Mouse (Mus musculus) heart, postnatal 14 days (tissue): ENCODE measurements around the gene Def8. TPM values are rescaled to one million over a fixed set of nuclear protein-coding genes. Genes with fewer than 3 reads are reported as not detected.
A peak's percentile ranks its signal among the peaks of the same experiment; 100 is the strongest.

ENCODE experiments used
- DNase-seq, 2 experiments: peaks; one replicate each; pipeline ENCODE4 v3.0.0; 2021 to 2022
- intact Hi-C: fragments of 180-260 bp; cut with DNase I; formaldehyde crosslinking; loops from one replicate; pipeline ENCODE4 v1.15.1; 2025
- total RNA-seq, 2 experiments: library from RNA; stranded (reverse); gene quantifications; 2 replicates each; pipeline ENCODE4 v1.2.3; 2021

Gene Def8
- total RNA-seq, 2 experiments from 2014 or later: 45.8 to 50.8 TPM

DNA sequence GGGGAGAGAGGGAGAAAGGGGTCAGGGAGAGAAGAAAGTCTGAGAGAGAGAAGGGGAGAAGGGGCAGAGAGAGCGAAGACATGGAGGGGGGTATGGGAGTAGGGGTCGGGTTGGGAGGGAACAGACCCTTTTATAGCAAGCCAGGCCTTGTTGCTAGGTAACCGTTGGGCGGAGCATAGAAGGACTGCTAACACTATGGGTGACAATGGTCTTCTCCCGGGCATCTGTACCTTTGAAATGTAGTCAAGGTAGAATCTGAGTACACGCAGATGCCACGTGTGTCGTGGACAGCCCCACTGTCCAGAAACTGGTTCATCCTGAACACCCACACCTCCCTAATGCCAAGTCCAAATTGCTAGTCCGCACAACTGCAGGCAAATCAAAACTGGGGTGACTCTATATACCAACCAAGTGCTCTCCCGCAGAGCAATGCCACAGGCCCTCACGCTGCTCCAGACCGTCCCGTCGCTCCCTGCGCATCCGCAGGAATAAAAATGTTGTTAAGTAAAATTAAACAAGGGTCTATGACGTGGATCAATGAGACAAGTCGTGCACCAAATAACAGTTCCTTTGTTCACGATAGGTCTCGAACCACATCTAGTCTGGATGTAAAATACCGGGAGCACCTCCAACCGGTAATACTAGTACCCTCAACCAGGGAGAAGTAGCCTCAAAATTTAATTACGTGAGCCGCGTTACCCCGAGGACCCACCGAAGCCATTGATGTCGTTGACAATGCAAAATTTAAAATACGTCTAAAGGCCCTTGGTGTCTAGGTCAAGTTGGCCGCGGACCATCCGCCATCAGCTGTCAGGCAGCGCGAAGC is 53.8 kb downstream of the Def8 start:
- DNase-seq: peak in 1 of 2 experiments; percentile 10
- intact Hi-C loops: no loop called here

DNA sequence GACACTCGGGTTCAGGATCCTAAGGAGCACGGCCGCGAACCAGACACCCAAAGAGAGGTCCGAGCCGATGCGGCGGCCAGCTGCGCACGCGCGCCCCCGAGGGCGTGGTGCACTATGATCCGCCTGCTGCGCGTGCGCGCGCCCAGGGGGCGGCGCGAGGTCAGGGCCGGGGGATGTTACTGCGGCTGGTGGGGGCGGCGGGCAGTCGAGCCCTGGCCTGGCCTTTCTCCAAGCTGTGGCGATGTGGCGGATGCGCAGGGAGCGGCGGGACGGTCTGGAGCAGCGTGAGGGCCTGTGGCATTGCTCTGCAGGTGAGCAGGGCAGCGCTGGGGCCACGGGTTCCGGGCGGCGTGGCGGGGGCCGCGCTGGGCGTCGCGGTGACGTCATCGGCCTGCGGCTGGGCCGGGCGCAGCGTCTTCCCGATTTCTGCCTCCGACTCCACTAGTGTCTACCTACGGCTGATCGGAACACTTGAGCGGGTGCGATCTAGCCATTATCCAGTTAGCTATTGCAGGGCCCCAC is 54.5 kb downstream of the Def8 start, which contains the start of gene Afg3l1:
TSS of gene Afg3l1 (plus strand) at position 167 of the 522 bp plus-strand sequence.
- intact Hi-C loops: no loop called here
- peak; percentile 95 to 97 for DNase-seq

GRCm38 (mm10) chr8:123478456-123479218 is 55.3 kb downstream of the Def8 start:
- intact Hi-C loops: no loop called here
- no peak for DNase-seq

DNA sequence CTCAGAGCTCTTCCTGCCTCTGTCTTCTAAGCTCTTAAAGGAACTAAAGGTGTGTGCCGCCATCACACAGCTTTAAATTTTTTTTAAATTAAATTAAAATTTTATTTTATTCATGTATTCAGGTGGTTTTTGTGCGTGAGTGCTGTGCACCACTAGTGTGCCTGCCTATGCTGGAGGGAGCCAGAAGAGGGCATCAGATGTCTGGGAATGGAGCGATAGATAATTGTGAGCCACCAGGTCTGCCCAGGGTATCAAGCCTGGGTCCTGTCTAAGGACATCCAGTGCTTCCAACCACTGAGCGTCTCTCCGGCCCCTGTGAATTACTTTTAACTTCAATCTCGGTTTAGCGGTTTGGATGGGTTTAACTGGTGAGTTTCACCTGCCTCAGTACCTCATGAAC is 59.3 kb downstream of the Def8 start:
- intact Hi-C loops: no loop called here
- no peak for DNase-seq

GRCm38 (mm10) chr8:123491280-123492075 is 68.2 kb downstream of the Def8 start:
- intact Hi-C loops: no loop called here
- DNase-seq: no peak

DNA sequence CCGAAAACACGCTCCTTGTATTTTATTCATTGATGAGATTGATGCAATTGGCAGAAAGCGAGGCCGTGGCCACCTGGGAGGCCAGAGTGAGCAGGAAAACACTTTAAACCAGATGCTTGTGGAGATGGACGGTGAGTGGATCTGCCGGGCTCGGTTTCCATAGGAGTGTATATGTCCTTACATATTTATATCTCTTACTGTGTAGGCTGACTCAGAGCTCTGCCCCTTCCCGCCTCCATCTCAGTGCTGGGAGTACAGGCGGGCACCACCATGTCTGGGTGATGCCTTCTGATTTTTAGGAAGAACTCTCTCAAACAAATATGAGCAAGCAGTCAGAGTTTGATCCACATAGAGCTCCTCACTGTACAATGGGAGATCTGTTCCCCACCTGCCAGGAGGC is 69.6 kb downstream of the Def8 start:
- intact Hi-C loops: no loop called here
- no peak for DNase-seq

DNA sequence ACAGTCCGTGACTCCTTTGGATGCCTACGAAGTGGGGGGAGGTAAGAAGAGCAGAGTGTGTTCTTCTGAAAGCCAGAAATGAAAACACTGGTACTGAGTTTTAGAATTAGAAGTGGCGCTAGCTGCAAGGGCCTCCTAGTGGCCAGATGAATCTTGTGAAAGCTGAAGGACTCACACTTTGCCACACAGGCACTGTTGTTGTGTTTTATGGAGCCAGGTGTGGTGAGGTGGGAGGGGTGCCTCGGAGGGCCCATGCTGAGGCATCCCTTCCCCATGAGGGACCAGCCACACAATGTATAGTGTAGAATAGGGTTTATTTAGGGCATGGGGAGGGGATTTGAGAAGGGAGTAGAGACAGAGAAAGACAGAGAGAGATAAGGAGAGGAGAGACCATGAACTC is 74.4 kb downstream of the Def8 start:
- intact Hi-C loops: no loop called here
- no peak for DNase-seq

GRCm38 (mm10) chr8:123498963-123499362 is 75.6 kb downstream of the Def8 start:
- no peak for DNase-seq
- intact Hi-C loops: no loop called here

GRCm38 (mm10) chr8:123499556-123499955 is 76.2 kb downstream of the Def8 start:
- no peak for DNase-seq
- intact Hi-C loops: no loop called here

GRCm38 (mm10) chr8:123502192-123502591 is 78.9 kb downstream of the Def8 start:
- intact Hi-C loops: no loop called here
- no peak for DNase-seq

GRCm38 (mm10) chr8:123503801-123504467 is 80.6 kb downstream of the Def8 start:
- intact Hi-C loops: no loop called here
- no peak for DNase-seq

GRCm38 (mm10) chr8:123504591-123505195 is 81.4 kb downstream of the Def8 start:
- intact Hi-C loops: no loop called here
- no peak for DNase-seq

DNA sequence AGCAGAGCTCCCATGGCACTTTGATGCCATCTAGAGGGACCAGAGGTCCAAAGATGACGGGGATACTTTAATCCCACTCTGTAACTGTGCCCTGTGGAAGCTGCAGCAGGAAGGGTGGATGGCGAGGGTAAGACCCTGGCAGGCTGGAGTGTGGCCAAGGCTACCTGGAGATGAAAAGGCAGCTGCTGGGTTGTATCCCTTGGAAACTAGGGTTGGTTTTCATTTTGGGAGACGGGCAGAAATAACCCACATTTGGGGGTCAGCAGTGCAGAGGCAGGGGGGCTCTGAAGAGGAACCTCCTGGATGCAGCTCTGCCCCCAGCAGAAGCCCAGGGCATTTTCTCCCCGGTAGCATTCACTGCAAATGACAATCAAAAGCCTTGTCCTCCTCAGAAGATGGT is 81.9 kb downstream of the Def8 start:
- DNase-seq: no peak

DNA sequence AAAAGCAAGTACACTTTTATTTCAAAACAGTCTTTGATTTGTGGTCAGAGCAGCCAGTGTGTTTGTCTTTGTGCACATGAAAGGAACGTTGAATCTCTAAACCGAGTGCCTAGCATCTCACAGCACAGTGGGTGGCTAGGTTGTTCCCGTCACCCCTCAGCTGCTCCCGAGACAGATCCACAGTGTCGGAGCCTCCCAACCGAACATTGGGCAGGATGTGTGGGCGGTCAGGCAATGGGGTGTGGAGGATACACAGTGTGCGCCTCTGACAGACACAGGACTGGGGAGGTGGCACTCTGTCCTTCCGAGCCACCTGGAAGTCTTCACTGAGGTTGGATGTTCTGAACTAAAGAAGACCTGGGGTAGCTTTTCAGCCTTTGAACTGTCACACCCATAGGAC is 82.4 kb downstream of the Def8 start:
- no peak for DNase-seq
- intact Hi-C loops: no loop called here

More for the DNA sequence above, 81.9 kb downstream of the Def8 start:
- intact Hi-C loops: no loop called here

- intact Hi-C loops: no loop called here
These were observed 83.8 kb downstream of the Def8 start for GRCm38 (mm10) chr8:123507153-123507552.

DNA sequence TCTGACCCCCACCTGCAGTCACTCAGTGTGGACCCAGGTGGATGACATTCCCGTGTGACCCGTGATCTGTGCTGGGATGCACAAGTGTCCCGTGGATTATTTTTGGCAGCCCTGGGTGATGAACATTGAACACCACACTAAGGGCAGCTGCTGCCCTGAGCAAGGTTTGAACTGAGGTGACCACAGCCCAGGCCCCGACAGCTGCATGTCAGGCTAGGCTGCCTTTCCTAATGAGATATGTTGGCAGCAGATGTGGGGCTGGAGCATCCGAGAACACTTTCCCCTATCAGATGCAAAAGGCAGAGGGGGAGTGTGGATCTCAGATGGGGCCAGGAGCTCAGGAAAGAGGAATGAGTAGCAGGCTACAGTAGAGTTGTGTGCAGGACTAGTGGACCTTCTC is 87.5 kb downstream of the Def8 start:
- no peak for DNase-seq
- intact Hi-C loops: no loop called here

More at GRCm38 (mm10) chr8:123507153-123507552, 83.8 kb downstream of the Def8 start:
- no peak for DNase-seq
